Mouse (Mus musculus): ENCODE results near the gene Pola1. TPM values are rescaled to one million over a fixed set of nuclear protein-coding genes. Genes with fewer than 3 reads are reported as not detected.
A peak's percentile ranks its signal among the peaks of the same experiment; 100 is the strongest.

The Pola1 gene
- polyA plus RNA-seq, 1 experiment: 10.3 TPM

GRCm38 (mm10) chrX:93368211-93368610 is 263.7 kb downstream of the Pola1 start:
- H3K4me3 ChIP-seq (ENCODE audit: insufficient read depth, low read length): no peak overlapping the region
- H3K4me1 ChIP-seq (ENCODE audit: control insufficient read depth, insufficient read depth, low read length): peaks cover 8% of the 10 kb centered on the region
- TF ChIP-seq CTCF (IDR thresholded peaks at IDR 0.05; ENCODE audit: low read depth, low read length) (no peak), POLR2A (IDR thresholded peaks at IDR 0.05; ENCODE audit: borderline replicate concordance, low read depth, low read length) (no peak)
- H3K27ac ChIP-seq (ENCODE audit: insufficient read depth, low read depth, low read length): peak overlapping the region; percentile 40; the same call in 1 of the 2 replicates

DNA sequence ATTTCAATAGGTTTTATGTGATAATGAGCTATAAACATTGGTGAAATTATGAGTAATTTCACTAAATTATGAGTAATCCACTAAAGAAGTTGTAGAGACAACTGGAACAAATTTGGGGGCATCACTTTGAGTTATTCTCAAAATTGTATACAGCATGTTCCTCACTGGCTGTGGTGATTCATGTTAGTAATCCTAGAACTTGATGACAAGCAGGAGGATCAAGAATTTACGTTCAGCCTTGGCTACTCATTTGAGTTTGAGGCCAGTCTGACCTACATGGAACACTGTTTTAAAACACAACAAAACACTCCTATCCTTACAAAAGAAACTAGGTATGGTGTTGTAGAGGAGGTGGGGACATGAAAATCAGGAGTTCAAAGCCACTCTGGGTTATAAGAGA is 310.6 kb downstream of the Pola1 start:
- Histone ChIP-seq H3K27ac (ENCODE audit: insufficient read depth, low read depth, low read length) (no peak overlapping the region), H3K4me1 (ENCODE audit: control insufficient read depth, insufficient read depth, low read length) (no peaks in the 10 kb centered on the region), H3K4me3 (ENCODE audit: insufficient read depth, low read length) (no peak overlapping the region)
- TF ChIP-seq POLR2A (IDR thresholded peaks at IDR 0.05; ENCODE audit: borderline replicate concordance, low read depth, low read length): no peak
- TF ChIP-seq CTCF (IDR thresholded peaks at IDR 0.05; ENCODE audit: low read depth, low read length): no peak

GRCm38 (mm10) chrX:93319979-93320378 is 312.0 kb downstream of the Pola1 start:
- H3K4me3 ChIP-seq (ENCODE audit: insufficient read depth, low read length): no peak overlapping the region
- no peak overlapping the region for H3K27ac ChIP-seq (ENCODE audit: insufficient read depth, low read depth, low read length)
- H3K4me1 ChIP-seq (ENCODE audit: control insufficient read depth, insufficient read depth, low read length): no peaks in the 10 kb centered on the region
- no peak for TF ChIP-seq POLR2A (IDR thresholded peaks at IDR 0.05; ENCODE audit: borderline replicate concordance, low read depth, low read length)
- TF ChIP-seq CTCF (IDR thresholded peaks at IDR 0.05; ENCODE audit: low read depth, low read length): no peak

DNA sequence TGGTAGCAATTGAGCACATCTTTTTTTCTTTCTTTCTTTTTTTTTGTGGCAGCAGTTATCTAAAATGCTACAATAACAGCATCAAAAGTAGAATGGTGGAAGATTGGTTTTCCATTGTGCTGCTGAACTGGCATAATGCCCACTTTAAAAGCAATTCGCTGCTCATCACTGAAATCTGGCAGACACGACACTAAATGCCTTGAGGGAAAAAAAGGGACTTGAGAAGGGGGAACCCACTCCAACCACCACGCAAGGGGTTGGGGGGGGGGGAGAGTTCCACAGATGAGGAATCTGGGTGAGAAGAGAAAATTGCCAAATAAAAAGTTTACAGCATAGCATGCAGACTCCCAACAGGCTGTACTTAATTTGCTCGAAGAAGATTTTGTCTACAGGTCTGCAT is 314.4 kb downstream of the Pola1 start:
- H3K27ac ChIP-seq (ENCODE audit: insufficient read depth, low read depth, low read length): no peak overlapping the region
- H3K4me1 ChIP-seq (ENCODE audit: control insufficient read depth, insufficient read depth, low read length): no peaks in the 10 kb centered on the region
- no peak for TF ChIP-seq CTCF (IDR thresholded peaks at IDR 0.05; ENCODE audit: low read depth, low read length)
- no peak for TF ChIP-seq POLR2A (IDR thresholded peaks at IDR 0.05; ENCODE audit: borderline replicate concordance, low read depth, low read length)
- H3K4me3 ChIP-seq (ENCODE audit: insufficient read depth, low read length): no peak overlapping the region

DNA sequence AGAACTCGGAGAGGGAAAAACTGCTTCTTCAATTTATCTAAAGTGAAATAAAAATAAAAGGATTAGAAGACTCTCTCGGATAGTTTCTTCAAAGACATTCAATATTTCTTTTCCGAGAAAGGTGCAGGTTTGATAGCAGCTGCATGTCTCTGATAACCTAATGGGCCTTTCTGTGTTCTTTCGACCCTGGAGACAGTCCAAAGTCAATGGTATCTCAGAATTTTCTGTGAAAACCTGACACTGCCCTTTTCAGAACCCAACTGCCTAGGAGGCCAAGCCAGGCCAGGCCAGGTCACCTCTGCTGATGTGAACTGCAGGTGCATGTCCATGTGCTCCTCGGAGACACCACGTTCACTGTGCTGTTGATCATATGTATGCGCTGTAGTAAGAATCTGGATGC is 326.2 kb downstream of the Pola1 start:
- H3K4me1 ChIP-seq (ENCODE audit: control insufficient read depth, insufficient read depth, low read length): no peaks in the 10 kb centered on the region
- TF ChIP-seq CTCF (IDR thresholded peaks at IDR 0.05; ENCODE audit: low read depth, low read length) (no peak), POLR2A (IDR thresholded peaks at IDR 0.05; ENCODE audit: borderline replicate concordance, low read depth, low read length) (no peak)
- H3K27ac ChIP-seq (ENCODE audit: insufficient read depth, low read depth, low read length): no peak overlapping the region
- H3K4me3 ChIP-seq (ENCODE audit: insufficient read depth, low read length): no peak overlapping the region

DNA sequence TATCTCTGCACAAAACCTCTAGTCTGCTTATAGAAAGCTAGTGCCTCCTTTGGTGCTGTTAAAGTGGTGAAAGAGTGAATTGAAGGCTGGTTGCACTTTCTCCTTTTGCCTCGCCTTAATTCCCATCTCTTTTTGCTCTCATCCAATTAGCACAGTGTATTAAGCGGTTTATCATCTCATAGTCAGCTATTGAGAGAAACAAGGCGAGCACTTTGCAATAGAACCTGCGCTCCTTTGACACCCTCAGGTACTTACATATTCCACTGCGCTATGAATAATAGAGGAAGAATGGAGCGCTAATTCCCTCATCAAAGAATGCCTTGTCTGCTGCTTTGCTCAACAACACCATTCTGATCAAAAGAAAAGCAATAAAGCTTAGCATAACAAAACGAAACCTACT is 330.2 kb downstream of the Pola1 start:
- no peak overlapping the region for H3K27ac ChIP-seq (ENCODE audit: insufficient read depth, low read depth, low read length)
- H3K4me3 ChIP-seq (ENCODE audit: insufficient read depth, low read length): no peak overlapping the region
- H3K4me1 ChIP-seq (ENCODE audit: control insufficient read depth, insufficient read depth, low read length): no peaks in the 10 kb centered on the region
- no peak for TF ChIP-seq POLR2A (IDR thresholded peaks at IDR 0.05; ENCODE audit: borderline replicate concordance, low read depth, low read length)
- TF ChIP-seq CTCF (IDR thresholded peaks at IDR 0.05; ENCODE audit: low read depth, low read length): no peak

DNA sequence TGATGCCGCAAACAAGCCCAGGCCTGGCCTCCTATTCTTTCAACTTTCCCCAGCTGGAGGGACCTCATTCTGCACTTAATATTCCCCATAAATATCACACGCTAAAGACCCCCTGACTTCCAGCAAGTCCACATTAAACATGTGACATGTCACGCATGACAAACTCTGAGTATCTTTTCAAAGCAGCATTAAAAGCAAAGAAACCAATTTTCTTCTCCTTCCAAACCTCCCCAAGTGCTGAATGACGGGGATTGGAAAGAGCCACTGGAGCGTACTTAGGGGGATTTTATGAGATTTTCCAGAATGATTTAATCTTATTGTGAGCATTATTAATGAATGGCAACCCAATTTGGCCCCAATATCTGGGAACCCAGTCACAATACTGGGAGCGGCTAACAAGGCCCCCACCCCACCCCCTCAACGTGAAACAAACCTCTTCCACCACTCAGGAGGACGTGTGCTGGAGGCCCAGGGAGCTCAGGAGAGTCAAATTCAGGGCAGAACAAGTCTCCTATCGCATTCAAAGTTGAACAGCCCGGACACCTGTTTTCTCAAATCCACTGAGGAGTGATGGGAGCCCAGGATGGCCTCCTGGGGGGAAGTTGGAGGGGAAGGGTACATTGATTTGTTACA is 331.7 kb downstream of the Pola1 start:
- no peak overlapping the region for H3K27ac ChIP-seq (ENCODE audit: insufficient read depth, low read depth, low read length)
- TF ChIP-seq POLR2A (IDR thresholded peaks at IDR 0.05; ENCODE audit: borderline replicate concordance, low read depth, low read length) (no peak), CTCF (IDR thresholded peaks at IDR 0.05; ENCODE audit: low read depth, low read length) (no peak)
- no peak overlapping the region for H3K4me3 ChIP-seq (ENCODE audit: insufficient read depth, low read length)
- no peaks in the 10 kb centered on the region for H3K4me1 ChIP-seq (ENCODE audit: control insufficient read depth, insufficient read depth, low read length)

DNA sequence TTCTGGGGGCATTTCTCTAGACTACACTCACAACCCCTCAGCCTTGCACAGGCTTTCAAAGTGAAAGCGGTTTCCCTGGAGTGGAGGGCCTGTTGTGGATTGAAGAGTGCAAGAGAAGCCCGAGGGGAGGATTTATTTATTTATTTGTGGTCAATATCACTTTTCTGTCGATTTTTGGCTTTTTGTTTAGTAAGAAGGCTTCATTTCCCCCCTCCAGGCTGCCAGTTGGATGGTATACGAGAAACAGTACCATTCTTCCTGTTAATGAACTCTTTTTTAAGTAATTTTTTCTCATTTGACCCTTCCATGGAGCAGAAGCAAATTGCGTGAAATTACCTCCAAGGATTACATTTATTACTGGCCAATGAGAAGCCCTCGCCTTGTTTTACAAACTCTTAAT is 332.2 kb downstream of the Pola1 start:
- TF ChIP-seq CTCF (IDR thresholded peaks at IDR 0.05; ENCODE audit: low read depth, low read length): no peak
- TF ChIP-seq POLR2A (IDR thresholded peaks at IDR 0.05; ENCODE audit: borderline replicate concordance, low read depth, low read length): no peak
- Histone ChIP-seq H3K27ac (ENCODE audit: insufficient read depth, low read depth, low read length) (no peak overlapping the region), H3K4me1 (ENCODE audit: control insufficient read depth, insufficient read depth, low read length) (no peaks in the 10 kb centered on the region), H3K4me3 (ENCODE audit: insufficient read depth, low read length) (no peak overlapping the region)

GRCm38 (mm10) chrX:93299046-93299626 is 332.8 kb downstream of the Pola1 start:
- TF ChIP-seq POLR2A (IDR thresholded peaks at IDR 0.05; ENCODE audit: borderline replicate concordance, low read depth, low read length): no peak
- TF ChIP-seq CTCF (IDR thresholded peaks at IDR 0.05; ENCODE audit: low read depth, low read length): no peak
- H3K4me3 ChIP-seq (ENCODE audit: insufficient read depth, low read length): peak overlapping the region; percentile 40
- no peaks in the 10 kb centered on the region for H3K4me1 ChIP-seq (ENCODE audit: control insufficient read depth, insufficient read depth, low read length)
- H3K27ac ChIP-seq (ENCODE audit: insufficient read depth, low read depth, low read length): no peak overlapping the region

- H3K4me1 ChIP-seq (ENCODE audit: control insufficient read depth, insufficient read depth, low read length): no peaks in the 10 kb centered on the region
- peak overlapping the region; percentile 12 for H3K4me3 ChIP-seq (ENCODE audit: insufficient read depth, low read length)
- no peak overlapping the region for H3K27ac ChIP-seq (ENCODE audit: insufficient read depth, low read depth, low read length)
- no peak for TF ChIP-seq CTCF (IDR thresholded peaks at IDR 0.05; ENCODE audit: low read depth, low read length)
- TF ChIP-seq POLR2A (IDR thresholded peaks at IDR 0.05; ENCODE audit: borderline replicate concordance, low read depth, low read length): no peak
Observed at GRCm38 (mm10) chrX:93297001-93297441, 334.9 kb downstream of the Pola1 start.
